Mouse (Mus musculus) gastrocnemius, adult 8-10 months (tissue): ENCODE results near the gene Peg3. TPM values are rescaled to one million over a fixed set of nuclear protein-coding genes. Genes with fewer than 3 reads are reported as not detected.
A peak's percentile ranks its signal among the peaks of the same experiment; 100 is the strongest.
"Not testable (repeated sequence)": the region's sequence is repeated elsewhere in the genome, so short reads cannot be mapped to it uniquely, and the experiment has no call there.

Experiments used
- DNase-seq, 2 experiments: peaks; one replicate each; pipeline ENCODE4 v3.0.0; 2022; ENCODE audit warnings: low spot score in 2 of 2
- total RNA-seq, 4 experiments: library from RNA; stranded (reverse); gene quantifications; 2 replicates each; pipeline ENCODE4 v1.2.4; 2022

Gene Peg3
- 1 to 10 TPM; 2.0 to 3.8 (median 2.5) TPM for total RNA-seq

GRCm38 (mm10) chr7:6730241-6730640 lies at the start of gene Peg3, which contains the start of gene Usp29:
Gene Peg3 (minus strand): TSS chr7:6730431.
Gene Usp29 (plus strand): TSS chr7:6730578.
- DNase-seq = peak; percentile 10 to 51

GRCm38 (mm10) chr7:6779172-6779571 lies 48.9 kb upstream of the Peg3 start:
- no peak for DNase-seq

GRCm38 (mm10) chr7:6777689-6778088 lies 47.5 kb upstream of the Peg3 start:
- no peak for DNase-seq

- no peak for DNase-seq
These were observed 46.9 kb upstream of the Peg3 start for GRCm38 (mm10) chr7:6777107-6777506.

- DNase-seq = no peak
These were observed 46.3 kb upstream of the Peg3 start for GRCm38 (mm10) chr7:6776314-6777059.

GRCm38 (mm10) chr7:6773865-6774413 lies 43.7 kb upstream of the Peg3 start:
- DNase-seq = not testable (repeated sequence)

GRCm38 (mm10) chr7:6770286-6770685 lies 40.1 kb upstream of the Peg3 start:
- DNase-seq = peak in 1 of 2 experiments; percentile 5

- no peak for DNase-seq
These were observed 35.0 kb upstream of the Peg3 start for GRCm38 (mm10) chr7:6765240-6765639.

- no peak for DNase-seq
These were observed 29.9 kb upstream of the Peg3 start for GRCm38 (mm10) chr7:6760170-6760569.

- DNase-seq = no peak
These were observed 29.5 kb upstream of the Peg3 start for GRCm38 (mm10) chr7:6759698-6760097.

GRCm38 (mm10) chr7:6756777-6757291 lies 26.6 kb upstream of the Peg3 start:
- DNase-seq = no peak

- DNase-seq = no peak
These were observed 23.2 kb upstream of the Peg3 start for GRCm38 (mm10) chr7:6753440-6753839.

- peak; percentile 30 to 35 for DNase-seq
These were observed 19.0 kb upstream of the Peg3 start for GRCm38 (mm10) chr7:6749196-6749595.

GRCm38 (mm10) chr7:6744281-6744904 lies 14.2 kb upstream of the Peg3 start:
- DNase-seq = no peak

GRCm38 (mm10) chr7:6736060-6736459 lies 5.8 kb upstream of the Peg3 start:
- DNase-seq = no peak

GRCm38 (mm10) chr7:6731930-6732329 lies 1.7 kb upstream of the Peg3 start:
- DNase-seq = no peak

- no peak for DNase-seq
These were observed 1.1 kb upstream of the Peg3 start for GRCm38 (mm10) chr7:6731373-6731772.

GRCm38 (mm10) chr7:6730801-6731200 lies 570 bp upstream of the Peg3 start:
- DNase-seq = no peak

GRCm38 (mm10) chr7:6729061-6729817 lies 992 bp downstream of the Peg3 start:
- DNase-seq = peak; percentile 94 to 96

- peak; percentile 90 to 93 for DNase-seq
These were observed 1.8 kb downstream of the Peg3 start for GRCm38 (mm10) chr7:6728263-6728931.
